Mouse (Mus musculus): ENCODE results near the gene Ccdc81. TPM values are rescaled to one million over a fixed set of nuclear protein-coding genes. Genes with fewer than 3 reads are reported as not detected.

The Ccdc81 gene
- polyA plus RNA-seq, 1 experiment: not detected

- Histone ChIP-seq H3K27ac (replicated peaks; ENCODE audit: low read depth, low read length) (no peak overlapping the region), H3K4me1 (ENCODE audit: control insufficient read depth, insufficient read depth, insufficient read length, low read length) (no peaks in the 10 kb centered on the region), H3K4me3 (ENCODE audit: insufficient read depth, low read depth, low read length) (no peak overlapping the region)
These were observed 60.3 kb downstream of the Ccdc81 start for GRCm38 (mm10) chr7:89843121-89843520.

GRCm38 (mm10) chr7:89842404-89842715, 61.1 kb downstream of the Ccdc81 start:
- no peaks in the 10 kb centered on the region for H3K4me1 ChIP-seq (ENCODE audit: control insufficient read depth, insufficient read depth, insufficient read length, low read length)
- H3K4me3 ChIP-seq (ENCODE audit: insufficient read depth, low read depth, low read length): no peak overlapping the region
- H3K27ac ChIP-seq (replicated peaks; ENCODE audit: low read depth, low read length): no peak overlapping the region

- Histone ChIP-seq H3K4me3 (ENCODE audit: insufficient read depth, low read depth, low read length) (no peak overlapping the region), H3K4me1 (ENCODE audit: control insufficient read depth, insufficient read depth, insufficient read length, low read length) (no peaks in the 10 kb centered on the region), H3K27ac (replicated peaks; ENCODE audit: low read depth, low read length) (no peak overlapping the region)
These were observed 61.6 kb downstream of the Ccdc81 start for GRCm38 (mm10) chr7:89841670-89842403.

- H3K4me3 ChIP-seq (ENCODE audit: insufficient read depth, low read depth, low read length): no peak overlapping the region
- no peak overlapping the region for H3K27ac ChIP-seq (replicated peaks; ENCODE audit: low read depth, low read length)
These were observed 63.7 kb downstream of the Ccdc81 start for GRCm38 (mm10) chr7:89839721-89840120.

GRCm38 (mm10) chr7:89837841-89838240, 65.6 kb downstream of the Ccdc81 start:
- H3K27ac ChIP-seq (replicated peaks; ENCODE audit: low read depth, low read length): no peak overlapping the region
- H3K4me1 ChIP-seq (ENCODE audit: control insufficient read depth, insufficient read depth, insufficient read length, low read length): no peaks in the 10 kb centered on the region
- no peak overlapping the region for H3K4me3 ChIP-seq (ENCODE audit: insufficient read depth, low read depth, low read length)

More at GRCm38 (mm10) chr7:89839721-89840120, 63.7 kb downstream of the Ccdc81 start:
- H3K4me1 ChIP-seq (ENCODE audit: control insufficient read depth, insufficient read depth, insufficient read length, low read length): no peaks in the 10 kb centered on the region

- Histone ChIP-seq H3K4me3 (ENCODE audit: insufficient read depth, low read depth, low read length) (no peak overlapping the region), H3K4me1 (ENCODE audit: control insufficient read depth, insufficient read depth, insufficient read length, low read length) (no peaks in the 10 kb centered on the region), H3K27ac (replicated peaks; ENCODE audit: low read depth, low read length) (no peak overlapping the region)
These were observed 66.8 kb downstream of the Ccdc81 start for GRCm38 (mm10) chr7:89836676-89837075.

GRCm38 (mm10) chr7:89835566-89835965, 67.9 kb downstream of the Ccdc81 start:
- no peak overlapping the region for H3K27ac ChIP-seq (replicated peaks; ENCODE audit: low read depth, low read length)
- H3K4me1 ChIP-seq (ENCODE audit: control insufficient read depth, insufficient read depth, insufficient read length, low read length): no peaks in the 10 kb centered on the region
- H3K4me3 ChIP-seq (ENCODE audit: insufficient read depth, low read depth, low read length): no peak overlapping the region

GRCm38 (mm10) chr7:89833521-89833920, 69.9 kb downstream of the Ccdc81 start:
- Histone ChIP-seq H3K4me3 (ENCODE audit: insufficient read depth, low read depth, low read length) (no peak overlapping the region), H3K4me1 (ENCODE audit: control insufficient read depth, insufficient read depth, insufficient read length, low read length) (no peaks in the 10 kb centered on the region), H3K27ac (replicated peaks; ENCODE audit: low read depth, low read length) (no peak overlapping the region)

- no peak overlapping the region for H3K27ac ChIP-seq (replicated peaks; ENCODE audit: low read depth, low read length)
- no peak overlapping the region for H3K4me3 ChIP-seq (ENCODE audit: insufficient read depth, low read depth, low read length)
- no peaks in the 10 kb centered on the region for H3K4me1 ChIP-seq (ENCODE audit: control insufficient read depth, insufficient read depth, insufficient read length, low read length)
These were observed 74.2 kb downstream of the Ccdc81 start for GRCm38 (mm10) chr7:89829201-89829600.

- Histone ChIP-seq H3K4me3 (ENCODE audit: insufficient read depth, low read depth, low read length) (no peak overlapping the region), H3K4me1 (ENCODE audit: control insufficient read depth, insufficient read depth, insufficient read length, low read length) (no peaks in the 10 kb centered on the region), H3K27ac (replicated peaks; ENCODE audit: low read depth, low read length) (no peak overlapping the region)
These were observed 74.9 kb downstream of the Ccdc81 start for GRCm38 (mm10) chr7:89828436-89829065.

Other genes starting within 250 kb of the Ccdc81 start
- gene Hikeshi, start 37.6 kb upstream of the Ccdc81 start, polyA plus RNA-seq (2012; ENCODE audit: insufficient read depth, insufficient read length, missing spikeins): 67.9 and 99.0 TPM in 2 replicates
- 29.0 and 39.6 TPM in 2 replicates for gene Eed, start 77.4 kb upstream of the Ccdc81 start, polyA plus RNA-seq (2012; ENCODE audit: insufficient read depth, insufficient read length, missing spikeins)
- 125 and 126 TPM in 2 replicates for gene Picalm, start 226.6 kb upstream of the Ccdc81 start, polyA plus RNA-seq (2012; ENCODE audit: insufficient read depth, insufficient read length, missing spikeins)

All from brown adipose tissue, adult 24 weeks (tissue).